Mouse (Mus musculus) lung, postnatal 0 days (tissue): ENCODE measurements at regions not wholly inside any gene's neighbourhood (a gene's known extent, or its start where the extent isn't known, plus 50 kb on each side); places are given as distances from the start of the nearest gene placed in this dataset.
A peak's percentile ranks its signal among the peaks of the same experiment; 100 is the strongest.

Source experiments
- ATAC-seq: fragments of 200-750 bp; cut with Nextera tagmentation; 2 replicates; pipeline ENCODE4 v1.8.0; 2017; ENCODE audit warnings: moderate library complexity
- DNase-seq: peaks from one replicate; pipeline ENCODE4 v3.0.0-alpha.2; 2016; ENCODE audit warnings: low spot score
- H3K27ac ChIP-seq: fragments of 300-500 bp; sonication (generic); 2 replicates; pipeline ENCODE4 v1.5.1; 2014; ENCODE audit warnings: antibody characterized with exemption, mild to moderate bottlenecking, low read length, mixed read lengths
- H3K27me3 ChIP-seq: fragments of 300-500 bp; sonication (generic); replicated peaks from 2 replicates; pipeline ENCODE4 v1.6.1; 2014; ENCODE audit warnings: low read length, mixed read lengths; ENCODE audit not compliant: insufficient read depth
- H3K36me3 ChIP-seq: fragments of 300-500 bp; sonication (generic); 2 replicates; pipeline ENCODE4 v1.6.1; 2014; ENCODE audit warnings: low read length, mixed read lengths; ENCODE audit not compliant: insufficient read depth
- H3K4me1 ChIP-seq: fragments of 300-500 bp; sonication (generic); 2 replicates; pipeline ENCODE4 v1.6.1; 2014; ENCODE audit warnings: antibody characterized with exemption, low read depth, low read length, mixed read lengths; ENCODE audit not compliant: insufficient read depth
- H3K4me2 ChIP-seq: fragments of 300-500 bp; sonication (generic); replicated peaks from 2 replicates; pipeline ENCODE4 v1.6.1; 2014; ENCODE audit warnings: low read depth, mild to moderate bottlenecking, low read length, moderate library complexity, mixed read lengths
- H3K4me3 ChIP-seq: fragments of 300-500 bp; sonication (generic); 2 replicates; pipeline ENCODE4 v1.5.1; 2014; ENCODE audit warnings: low read depth, low read length
- H3K9ac ChIP-seq: fragments of 300-500 bp; sonication (generic); replicated peaks from 2 replicates; pipeline ENCODE4 v1.6.1; 2014; ENCODE audit warnings: low read depth, mild to moderate bottlenecking
- H3K9me3 ChIP-seq: fragments of 300-500 bp; sonication (generic); 2 replicates; pipeline ENCODE4 v1.6.1; 2016; ENCODE audit warnings: low read length, mixed read lengths
- CTCF ChIP-seq: IDR thresholded peaks from 2 replicates; pipeline ENCODE4 v1.5.1; 2016; ENCODE audit warnings: antibody characterized with exemption, mild to moderate bottlenecking
- EP300 ChIP-seq: IDR thresholded peaks from 2 replicates; pipeline ENCODE4 v1.6.1; 2016; ENCODE audit warnings: antibody characterized with exemption, mild to moderate bottlenecking, control low read depth
- WGBS: fragments of 180-500 bp; shearing (Covaris S2); extraction: QIAGEN DNeasy Blood & Tissue Kit; methylation state at CpG from one replicate; pipeline ENCODE4 v1.1.7; 2014; 5-methylcytosine and 5-hydroxymethylcytosine counted together

GRCm38 (mm10) chrX:13224902-13225301 lies 55.9 kb upstream of the Ddx3x start:
- H3K9ac ChIP-seq = no peak overlapping the region
- no peaks in the 10 kb centered on the region for H3K36me3 ChIP-seq
- TF ChIP-seq EP300 = no peak
- TF ChIP-seq CTCF = peak; percentile 74
- 5% methylated on average over 3 of the region's 3 CpGs for WGBS
- no peaks in the 10 kb centered on the region for H3K4me1 ChIP-seq
- H3K9me3 ChIP-seq = no peaks in the 10 kb centered on the region
- DNase-seq = peak; percentile 74
- ATAC-seq = no peak
- H3K27ac ChIP-seq = no peak overlapping the region
- H3K27me3 ChIP-seq = no peaks in the 10 kb centered on the region
- no peak overlapping the region for H3K4me3 ChIP-seq
- H3K4me2 ChIP-seq = no peak overlapping the region

- TF ChIP-seq EP300 = no peak
- no peak for TF ChIP-seq CTCF
- 76% methylated on average over 3 of the region's 3 CpGs for WGBS
- no peaks in the 10 kb centered on the region for H3K27me3 ChIP-seq
These were observed 54.3 kb upstream of the Ddx3x start for GRCm38 (mm10) chrX:13226429-13226828.

GRCm38 (mm10) chrX:13229891-13230614 lies 50.7 kb upstream of the Ddx3x start:
- DNase-seq (peak; percentile 63), ATAC-seq (peak; percentile 47)
- 27% methylated on average over 8 of the region's 8 CpGs for WGBS
- Histone ChIP-seq H3K4me1 (no peaks in the 10 kb centered on the region), H3K36me3 (no peaks in the 10 kb centered on the region), H3K27ac (peak overlapping the region; percentile 68; the same call in 1 of the 2 replicates), H3K9ac (0 out of 2 replicates have a peak overlapping the region, but pooled peaks have one; percentile 12), H3K9me3 (no peaks in the 10 kb centered on the region), H3K4me2 (peak overlapping the region; percentile 48), H3K4me3 (peak overlapping the region; percentile 25), H3K27me3 (no peaks in the 10 kb centered on the region)
- TF ChIP-seq CTCF (peak; percentile 74), EP300 (no peak)

More at GRCm38 (mm10) chrX:13226429-13226828, 54.3 kb upstream of the Ddx3x start:
- Histone ChIP-seq H3K9ac (no peak overlapping the region), H3K4me3 (no peak overlapping the region), H3K4me2 (no peak overlapping the region), H3K27ac (no peak overlapping the region), H3K4me1 (no peaks in the 10 kb centered on the region), H3K36me3 (no peaks in the 10 kb centered on the region), H3K9me3 (no peaks in the 10 kb centered on the region)
- ATAC-seq = no peak
- no peak for DNase-seq

GRCm38 (mm10) chrX:13230615-13231179 lies 50.1 kb upstream of the Ddx3x start:
- Histone ChIP-seq H3K4me2 (peak overlapping the region; percentile 48), H3K4me1 (no peaks in the 10 kb centered on the region), H3K27ac (peak overlapping the region; percentile 68; the same call in 1 of the 2 replicates), H3K36me3 (no peaks in the 10 kb centered on the region), H3K9me3 (no peaks in the 10 kb centered on the region), H3K4me3 (peak overlapping the region; percentile 25), H3K9ac (no peak overlapping the region), H3K27me3 (no peaks in the 10 kb centered on the region)
- DNase-seq = peak; percentile 94
- TF ChIP-seq EP300 (no peak), CTCF (peak; percentile 21; the same call in 1 of the 2 replicates)
- ATAC-seq = peak; percentile 99
- WGBS = 7% methylated on average over 17 of the region's 17 CpGs
